Mouse (Mus musculus): ENCODE results near the gene Mrtfb. TPM values are rescaled to one million over a fixed set of nuclear protein-coding genes. Genes with fewer than 3 reads are reported as not detected.

The Mrtfb gene
- polyA plus RNA-seq, 1 experiment from 2014 or later, result 4.5 TPM

DNA sequence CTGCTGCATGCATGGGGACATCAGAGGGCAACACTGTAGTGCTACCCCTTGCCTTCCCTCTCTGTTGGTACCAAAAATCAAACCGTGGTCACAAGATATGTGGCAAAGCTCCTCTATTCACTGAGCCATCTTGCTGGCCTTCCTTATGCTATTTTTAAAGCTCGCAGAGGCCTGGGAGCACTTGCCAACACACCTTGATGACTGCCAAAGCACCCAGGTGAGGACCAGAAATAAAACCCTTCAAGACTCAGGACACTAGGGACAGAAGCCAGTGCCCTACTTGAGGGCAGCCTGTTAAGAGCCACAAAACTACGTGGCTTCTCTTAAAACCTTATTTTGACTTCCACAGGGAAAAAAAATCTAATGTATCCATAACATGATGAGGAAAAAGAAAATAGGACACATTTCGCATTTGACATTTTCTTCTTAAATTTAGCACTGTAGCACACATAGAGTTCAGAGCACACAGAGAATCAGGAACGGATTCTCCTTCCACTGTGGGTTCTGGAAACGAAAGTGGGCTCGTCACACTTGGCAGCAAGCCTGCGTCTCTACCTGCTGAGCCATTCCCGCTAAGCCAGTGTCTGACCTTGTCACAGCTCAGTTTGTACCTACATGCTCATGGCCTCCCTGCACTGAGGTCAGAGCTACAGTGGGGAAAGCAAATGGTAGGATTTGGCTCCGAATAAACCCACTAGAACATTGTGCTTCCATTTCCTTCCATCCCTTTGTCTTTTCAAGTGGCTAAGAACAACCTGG, 170.7 kb downstream of the Mrtfb start:
- Histone ChIP-seq H3K4me2 (ENCODE audit: low read depth, low read length) (no peak overlapping the region), H3K9ac (ENCODE audit: low read depth, low read length) (no peak overlapping the region), H3K27ac (ENCODE audit: low read length) (no peak overlapping the region), H3K4me3 (ENCODE audit: low read depth, low read length) (no peak overlapping the region), H3K9me3 (replicated peaks; ENCODE audit: control insufficient read depth, low read length) (no peaks in the 10 kb centered on the region), H3K36me3 (ENCODE audit: control insufficient read depth, insufficient read depth) (no peaks in the 10 kb centered on the region), H3K4me1 (ENCODE audit: control insufficient read depth, low read depth, low read length) (peaks cover 17% of the 10 kb centered on the region), H3K27me3 (ENCODE audit: control insufficient read depth, insufficient read depth, low read depth, low read length) (no peaks in the 10 kb centered on the region)
- 71% methylated on average over 10 of the region's 10 CpGs for WGBS (ENCODE audit: insufficient replicate concordance)
- no peak for ATAC-seq (ENCODE audit: low read depth)

GRCm38 (mm10) chr16:13428077-13428476, 171.8 kb downstream of the Mrtfb start:
- Histone ChIP-seq H3K4me1 (ENCODE audit: control insufficient read depth, low read depth, low read length) (peaks cover 17% of the 10 kb centered on the region), H3K4me3 (ENCODE audit: low read depth, low read length) (no peak overlapping the region), H3K4me2 (ENCODE audit: low read depth, low read length) (no peak overlapping the region), H3K27me3 (ENCODE audit: control insufficient read depth, insufficient read depth, low read depth, low read length) (no peaks in the 10 kb centered on the region), H3K36me3 (ENCODE audit: control insufficient read depth, insufficient read depth) (no peaks in the 10 kb centered on the region), H3K9ac (ENCODE audit: low read depth, low read length) (no peak overlapping the region), H3K27ac (ENCODE audit: low read length) (no peak overlapping the region), H3K9me3 (replicated peaks; ENCODE audit: control insufficient read depth, low read length) (no peaks in the 10 kb centered on the region)
- ATAC-seq (ENCODE audit: low read depth), result no peak
- WGBS (ENCODE audit: insufficient replicate concordance), result 27% methylated on average over 5 of the region's 5 CpGs

- ATAC-seq (ENCODE audit: low read depth), result no peak
Observed at GRCm38 (mm10) chr16:13428806-13429205, 172.5 kb downstream of the Mrtfb start.

GRCm38 (mm10) chr16:13429921-13430606, 173.8 kb downstream of the Mrtfb start:
- Histone ChIP-seq H3K9ac (ENCODE audit: low read depth, low read length) (no peak overlapping the region), H3K4me1 (ENCODE audit: control insufficient read depth, low read depth, low read length) (peaks cover 17% of the 10 kb centered on the region), H3K27me3 (ENCODE audit: control insufficient read depth, insufficient read depth, low read depth, low read length) (no peaks in the 10 kb centered on the region), H3K27ac (ENCODE audit: low read length) (no peak overlapping the region), H3K36me3 (ENCODE audit: control insufficient read depth, insufficient read depth) (no peaks in the 10 kb centered on the region), H3K9me3 (replicated peaks; ENCODE audit: control insufficient read depth, low read length) (no peaks in the 10 kb centered on the region), H3K4me3 (ENCODE audit: low read depth, low read length) (no peak overlapping the region), H3K4me2 (ENCODE audit: low read depth, low read length) (no peak overlapping the region)
- 63% methylated on average over 7 of the region's 7 CpGs for WGBS (ENCODE audit: insufficient replicate concordance)
- ATAC-seq (ENCODE audit: low read depth), result 0 out of 2 replicates have a peak, but pooled peaks have one; percentile 30

More at GRCm38 (mm10) chr16:13428806-13429205, 172.5 kb downstream of the Mrtfb start:
- Histone ChIP-seq H3K4me1 (ENCODE audit: control insufficient read depth, low read depth, low read length) (peaks cover 17% of the 10 kb centered on the region), H3K36me3 (ENCODE audit: control insufficient read depth, insufficient read depth) (no peaks in the 10 kb centered on the region), H3K27ac (ENCODE audit: low read length) (no peak overlapping the region), H3K4me2 (ENCODE audit: low read depth, low read length) (no peak overlapping the region), H3K27me3 (ENCODE audit: control insufficient read depth, insufficient read depth, low read depth, low read length) (no peaks in the 10 kb centered on the region), H3K4me3 (ENCODE audit: low read depth, low read length) (no peak overlapping the region), H3K9ac (ENCODE audit: low read depth, low read length) (no peak overlapping the region), H3K9me3 (replicated peaks; ENCODE audit: control insufficient read depth, low read length) (no peaks in the 10 kb centered on the region)
- WGBS (ENCODE audit: insufficient replicate concordance), result 92% methylated on average over 1 of the region's 1 CpGs

DNA sequence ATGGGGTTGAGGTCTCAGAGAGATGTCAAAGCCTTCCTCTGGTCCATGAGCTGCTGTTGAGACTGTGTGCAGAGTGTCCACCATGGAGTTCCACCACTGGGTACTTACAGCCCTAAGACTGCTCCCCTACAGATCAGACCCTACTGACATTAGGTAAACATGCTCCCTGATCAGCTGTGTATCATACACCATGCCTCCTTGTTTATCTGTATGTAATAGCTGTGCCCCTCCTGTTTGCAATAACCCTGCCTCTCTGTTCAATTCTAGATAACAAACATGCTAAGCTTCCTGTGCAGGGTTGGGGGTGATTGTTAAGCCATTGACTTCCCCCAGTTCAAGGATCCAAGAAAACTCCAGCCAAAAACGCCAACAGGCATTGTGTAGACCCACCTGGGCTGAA, 174.7 kb downstream of the Mrtfb start:
- WGBS (ENCODE audit: insufficient replicate concordance), result 18% methylated on average over 1 of the region's 1 CpGs
- no peaks in the 10 kb centered on the region for H3K9me3 ChIP-seq (replicated peaks; ENCODE audit: control insufficient read depth, low read length)
- peak overlapping the region; percentile 12; the same call in 1 of the 2 replicates for H3K27ac ChIP-seq (ENCODE audit: low read length)
- peak; percentile 88 for ATAC-seq (ENCODE audit: low read depth)
- H3K4me2 ChIP-seq (ENCODE audit: low read depth, low read length), result peak overlapping the region; percentile 15
- H3K9ac ChIP-seq (ENCODE audit: low read depth, low read length), result no peak overlapping the region
- no peak overlapping the region for H3K4me3 ChIP-seq (ENCODE audit: low read depth, low read length)
- no peaks in the 10 kb centered on the region for H3K36me3 ChIP-seq (ENCODE audit: control insufficient read depth, insufficient read depth)
- no peaks in the 10 kb centered on the region for H3K27me3 ChIP-seq (ENCODE audit: control insufficient read depth, insufficient read depth, low read depth, low read length)
- peaks cover 17% of the 10 kb centered on the region for H3K4me1 ChIP-seq (ENCODE audit: control insufficient read depth, low read depth, low read length)

GRCm38 (mm10) chr16:13435627-13436026, 179.3 kb downstream of the Mrtfb start:
- Histone ChIP-seq H3K4me1 (ENCODE audit: control insufficient read depth, low read depth, low read length) (peaks cover 22% of the 10 kb centered on the region), H3K4me2 (ENCODE audit: low read depth, low read length) (no peak overlapping the region), H3K9ac (ENCODE audit: low read depth, low read length) (no peak overlapping the region), H3K27ac (ENCODE audit: low read length) (no peak overlapping the region), H3K9me3 (replicated peaks; ENCODE audit: control insufficient read depth, low read length) (no peaks in the 10 kb centered on the region), H3K4me3 (ENCODE audit: low read depth, low read length) (no peak overlapping the region), H3K36me3 (ENCODE audit: control insufficient read depth, insufficient read depth) (no peaks in the 10 kb centered on the region), H3K27me3 (ENCODE audit: control insufficient read depth, insufficient read depth, low read depth, low read length) (no peaks in the 10 kb centered on the region)
- WGBS (ENCODE audit: insufficient replicate concordance), result 71% methylated on average over 2 of the region's 2 CpGs
- ATAC-seq (ENCODE audit: low read depth), result no peak

- under 1% methylated on average over 58 of the region's 58 CpGs for WGBS (ENCODE audit: insufficient replicate concordance)
- peak overlapping the region; percentile 87 for H3K4me2 ChIP-seq (ENCODE audit: low read depth, low read length)
- H3K36me3 ChIP-seq (ENCODE audit: control insufficient read depth, insufficient read depth), result no peaks in the 10 kb centered on the region
- H3K9ac ChIP-seq (ENCODE audit: low read depth, low read length), result peak overlapping the region; percentile 69
- no peaks in the 10 kb centered on the region for H3K9me3 ChIP-seq (replicated peaks; ENCODE audit: control insufficient read depth, low read length)
- peak overlapping the region; percentile 73 for H3K4me3 ChIP-seq (ENCODE audit: low read depth, low read length)
- H3K27ac ChIP-seq (ENCODE audit: low read length), result peak overlapping the region; percentile 30
- no peaks in the 10 kb centered on the region for H3K27me3 ChIP-seq (ENCODE audit: control insufficient read depth, insufficient read depth, low read depth, low read length)
- H3K4me1 ChIP-seq (ENCODE audit: control insufficient read depth, low read depth, low read length), result peaks cover 10% of the 10 kb centered on the region; the same call in 1 of the 2 replicates
- peak; percentile 96 for ATAC-seq (ENCODE audit: low read depth)
Observed at GRCm38 (mm10) chr16:13437037-13437769, 180.9 kb downstream of the Mrtfb start.

DNA sequence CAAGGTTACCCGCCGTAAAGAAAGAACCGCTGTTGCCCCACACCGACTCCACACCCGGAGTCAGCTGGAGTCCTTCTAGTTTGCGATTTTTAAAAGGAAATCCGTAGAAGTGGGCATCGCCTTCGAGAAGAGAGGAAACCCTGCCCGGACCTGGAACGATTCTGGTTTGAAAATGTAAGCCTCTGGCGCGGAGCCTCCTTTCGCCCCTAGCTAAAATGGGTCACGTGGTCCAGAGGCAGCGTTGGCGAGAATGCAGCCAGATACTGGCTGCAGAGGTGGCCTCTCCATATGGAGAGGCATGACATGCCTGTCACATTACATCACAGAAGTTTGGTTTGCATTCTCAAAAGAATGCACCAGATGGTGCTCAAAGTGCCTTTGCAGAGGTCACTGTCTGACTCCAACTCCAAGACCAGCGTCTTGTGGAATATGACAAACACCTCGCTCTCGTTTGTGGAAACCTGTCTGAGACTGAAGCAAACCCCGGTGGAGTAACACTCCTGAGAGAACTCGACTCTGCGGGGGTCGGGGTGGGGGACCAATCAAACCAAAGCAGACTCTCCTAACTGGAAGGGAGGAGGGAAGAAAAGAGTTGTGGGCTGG, 181.6 kb downstream of the Mrtfb start:
- peak overlapping the region; percentile 30 for H3K27ac ChIP-seq (ENCODE audit: low read length)
- no peaks in the 10 kb centered on the region for H3K9me3 ChIP-seq (replicated peaks; ENCODE audit: control insufficient read depth, low read length)
- no peaks in the 10 kb centered on the region for H3K27me3 ChIP-seq (ENCODE audit: control insufficient read depth, insufficient read depth, low read depth, low read length)
- 1% methylated on average over 24 of the region's 24 CpGs for WGBS (ENCODE audit: insufficient replicate concordance)
- H3K4me2 ChIP-seq (ENCODE audit: low read depth, low read length), result peak overlapping the region; percentile 87
- ATAC-seq (ENCODE audit: low read depth), result peak; percentile 40
- peak overlapping the region; percentile 73 for H3K4me3 ChIP-seq (ENCODE audit: low read depth, low read length)
- H3K36me3 ChIP-seq (ENCODE audit: control insufficient read depth, insufficient read depth), result no peaks in the 10 kb centered on the region
- peak overlapping the region; percentile 69 for H3K9ac ChIP-seq (ENCODE audit: low read depth, low read length)
- H3K4me1 ChIP-seq (ENCODE audit: control insufficient read depth, low read depth, low read length), result peaks cover 10% of the 10 kb centered on the region; the same call in 1 of the 2 replicates
